Mouse (Mus musculus): ENCODE results near the gene Fbxl20. TPM values are rescaled to one million over a fixed set of nuclear protein-coding genes. Genes with fewer than 3 reads are reported as not detected.

Gene Fbxl20
- polyA plus RNA-seq, 1 experiment, result 15.4 TPM

GRCm38 (mm10) chr11:98155094-98155493 lies 4.9 kb upstream of the Fbxl20 start:
- H3K4me1 ChIP-seq (ENCODE audit: control insufficient read depth, insufficient read depth, insufficient read length), result no peaks in the 10 kb centered on the region
- DNase-seq (ENCODE audit: low read depth in 1 of 2, low spot score in 2 of 2), result no peak
- H3K27ac ChIP-seq (ENCODE audit: insufficient read depth, low read length), result no peak overlapping the region
- TF ChIP-seq CTCF (IDR thresholded peaks at IDR 0.05; ENCODE audit: extremely low read depth, insufficient read depth, insufficient read length, insufficient replicate concordance), result no peak
- TF ChIP-seq POLR2A (IDR thresholded peaks at IDR 0.05; ENCODE audit: low read depth, low read length), result no peak
- H3K36me3 ChIP-seq (ENCODE audit: control insufficient read depth, insufficient read depth, low read length), result peaks cover 16% of the 10 kb centered on the region
- H3K27me3 ChIP-seq (ENCODE audit: control insufficient read depth, insufficient read depth, low read length), result no peaks in the 10 kb centered on the region
- WGBS, result 82% methylated on average over 6 of the region's 6 CpGs
- H3K4me3 ChIP-seq (ENCODE audit: extremely low read depth, insufficient read depth, insufficient read length), result no peak overlapping the region

GRCm38 (mm10) chr11:98150625-98151156 lies 488 bp upstream of the Fbxl20 start:
- Histone ChIP-seq H3K4me3 (ENCODE audit: extremely low read depth, insufficient read depth, insufficient read length) (no peak overlapping the region), H3K4me1 (ENCODE audit: control insufficient read depth, insufficient read depth, insufficient read length) (peaks cover 2% of the 10 kb centered on the region; the same call in 1 of the 2 replicates), H3K27me3 (ENCODE audit: control insufficient read depth, insufficient read depth, low read length) (no peaks in the 10 kb centered on the region), H3K27ac (ENCODE audit: insufficient read depth, low read length) (no peak overlapping the region), H3K36me3 (ENCODE audit: control insufficient read depth, insufficient read depth, low read length) (peaks cover 2% of the 10 kb centered on the region; the same call in 1 of the 2 replicates)
- no peak for TF ChIP-seq CTCF (IDR thresholded peaks at IDR 0.05; ENCODE audit: extremely low read depth, insufficient read depth, insufficient read length, insufficient replicate concordance)
- TF ChIP-seq POLR2A (IDR thresholded peaks at IDR 0.05; ENCODE audit: low read depth, low read length), result no peak
- no peak for DNase-seq (ENCODE audit: low read depth in 1 of 2, low spot score in 2 of 2)
- 3% methylated on average over 10 of the region's 10 CpGs for WGBS

DNA sequence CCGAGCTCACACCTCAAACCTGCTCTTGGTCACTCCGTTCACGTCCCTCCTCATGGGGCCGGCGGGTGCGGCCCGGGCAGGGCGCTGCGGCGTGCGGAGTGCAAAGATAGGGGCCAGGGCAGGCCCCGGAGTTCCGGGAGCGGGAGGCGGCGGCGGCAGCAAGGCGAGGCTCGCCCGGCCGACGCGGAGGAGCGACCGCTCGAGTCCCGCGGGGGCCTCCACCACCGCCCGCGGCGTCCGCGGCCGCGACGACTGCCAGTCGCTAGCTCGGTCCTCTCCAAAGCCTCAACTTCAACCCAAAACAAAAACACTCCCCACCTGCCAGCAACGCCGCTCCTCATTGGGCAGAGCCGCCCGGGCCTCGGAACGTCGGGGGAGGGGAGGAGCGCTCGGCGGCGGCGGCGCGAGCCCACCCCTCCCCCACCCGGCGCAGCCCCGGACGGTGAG lies 876 bp downstream of the Fbxl20 start:
- WGBS, result under 1% methylated on average over 57 of the region's 57 CpGs
- H3K36me3 ChIP-seq (ENCODE audit: control insufficient read depth, insufficient read depth, low read length), result peaks cover 2% of the 10 kb centered on the region; the same call in 1 of the 2 replicates
- peak; percentile 74 to 91 for DNase-seq (ENCODE audit: low read depth in 1 of 2, low spot score in 2 of 2)
- peak overlapping the region; percentile 90 for H3K27ac ChIP-seq (ENCODE audit: insufficient read depth, low read length)
- H3K4me3 ChIP-seq (ENCODE audit: extremely low read depth, insufficient read depth, insufficient read length), result peak overlapping the region; percentile 93
- H3K27me3 ChIP-seq (ENCODE audit: control insufficient read depth, insufficient read depth, low read length), result no peaks in the 10 kb centered on the region
- TF ChIP-seq CTCF (IDR thresholded peaks at IDR 0.05; ENCODE audit: extremely low read depth, insufficient read depth, insufficient read length, insufficient replicate concordance) (no peak), POLR2A (IDR thresholded peaks at IDR 0.05; ENCODE audit: low read depth, low read length) (peak; percentile 46; the same call in 1 of the 2 replicates)
- peaks cover 2% of the 10 kb centered on the region; the same call in 1 of the 2 replicates for H3K4me1 ChIP-seq (ENCODE audit: control insufficient read depth, insufficient read depth, insufficient read length)

DNA sequence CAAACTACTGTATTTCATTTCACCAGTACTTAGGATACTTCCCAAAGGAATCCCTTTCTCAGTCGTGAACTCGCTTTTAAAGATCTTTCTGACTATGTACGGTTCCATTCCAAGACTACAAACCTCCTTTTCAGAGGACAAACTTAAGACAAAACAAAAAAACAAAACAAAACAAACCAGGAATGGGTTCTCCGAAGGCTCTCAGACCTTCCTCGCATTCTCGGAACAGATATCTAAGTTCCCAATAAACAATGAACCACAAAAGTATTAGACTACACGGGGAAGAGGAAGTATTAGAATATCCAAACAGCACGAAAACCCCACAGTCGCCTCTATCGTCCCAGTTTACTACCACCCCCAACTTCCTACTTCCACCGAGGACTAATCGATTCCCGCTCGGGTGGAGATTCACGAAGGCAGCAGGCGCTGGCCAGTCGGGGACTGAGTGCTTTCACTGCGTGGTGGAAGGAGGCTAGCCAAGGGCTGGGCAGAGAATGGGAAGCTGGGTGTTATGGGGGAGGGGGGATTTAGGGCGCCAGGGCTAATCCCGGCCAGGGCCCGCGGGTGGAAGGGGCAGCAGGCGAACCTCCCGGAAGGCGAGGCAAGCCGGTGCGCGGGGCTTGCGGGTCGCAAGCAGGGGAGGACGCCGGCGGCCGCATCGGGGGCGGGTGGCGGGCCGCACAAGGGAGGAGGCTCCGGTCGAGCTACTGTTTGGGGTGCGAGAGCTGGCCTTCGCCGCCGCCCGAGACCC lies 1.5 kb downstream of the Fbxl20 start:
- H3K36me3 ChIP-seq (ENCODE audit: control insufficient read depth, insufficient read depth, low read length), result peaks cover 2% of the 10 kb centered on the region; the same call in 1 of the 2 replicates
- H3K27me3 ChIP-seq (ENCODE audit: control insufficient read depth, insufficient read depth, low read length), result no peaks in the 10 kb centered on the region
- peak overlapping the region; percentile 93 for H3K4me3 ChIP-seq (ENCODE audit: extremely low read depth, insufficient read depth, insufficient read length)
- H3K4me1 ChIP-seq (ENCODE audit: control insufficient read depth, insufficient read depth, insufficient read length), result peaks cover 2% of the 10 kb centered on the region; the same call in 1 of the 2 replicates
- 1% methylated on average over 45 of the region's 45 CpGs for WGBS
- peak in 1 of 2 experiments; percentile 23 for DNase-seq (ENCODE audit: low read depth in 1 of 2, low spot score in 2 of 2)
- H3K27ac ChIP-seq (ENCODE audit: insufficient read depth, low read length), result peak overlapping the region; percentile 90
- no peak for TF ChIP-seq POLR2A (IDR thresholded peaks at IDR 0.05; ENCODE audit: low read depth, low read length)
- no peak for TF ChIP-seq CTCF (IDR thresholded peaks at IDR 0.05; ENCODE audit: extremely low read depth, insufficient read depth, insufficient read length, insufficient replicate concordance)

DNA sequence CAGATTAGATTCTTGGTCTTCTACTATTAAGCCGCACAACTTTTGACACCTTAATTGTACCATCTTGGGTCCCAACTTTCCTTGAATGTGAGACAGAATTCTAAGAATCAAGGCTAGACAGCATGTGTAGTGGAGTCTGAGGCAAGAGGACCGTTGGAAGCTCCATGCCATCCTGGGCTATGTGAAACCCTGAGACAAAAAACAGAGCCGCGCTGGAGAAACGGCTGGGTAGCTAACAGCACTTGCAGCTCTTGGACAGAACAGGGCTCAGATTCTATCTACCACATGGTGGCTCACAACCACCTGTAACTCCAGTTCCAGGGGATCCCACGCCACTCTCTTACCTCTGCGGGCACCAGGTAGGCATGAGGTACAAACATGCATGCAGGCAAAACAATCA lies 4.3 kb downstream of the Fbxl20 start:
- DNase-seq (ENCODE audit: low read depth in 1 of 2, low spot score in 2 of 2), result no peak
- no peak overlapping the region for H3K4me3 ChIP-seq (ENCODE audit: extremely low read depth, insufficient read depth, insufficient read length)
- H3K4me1 ChIP-seq (ENCODE audit: control insufficient read depth, insufficient read depth, insufficient read length), result peaks cover 2% of the 10 kb centered on the region; the same call in 1 of the 2 replicates
- no peaks in the 10 kb centered on the region for H3K36me3 ChIP-seq (ENCODE audit: control insufficient read depth, insufficient read depth, low read length)
- WGBS, result 91% methylated on average over 7 of the region's 7 CpGs
- TF ChIP-seq POLR2A (IDR thresholded peaks at IDR 0.05; ENCODE audit: low read depth, low read length) (no peak), CTCF (IDR thresholded peaks at IDR 0.05; ENCODE audit: extremely low read depth, insufficient read depth, insufficient read length, insufficient replicate concordance) (no peak)
- H3K27ac ChIP-seq (ENCODE audit: insufficient read depth, low read length), result no peak overlapping the region
- H3K27me3 ChIP-seq (ENCODE audit: control insufficient read depth, insufficient read depth, low read length), result no peaks in the 10 kb centered on the region

GRCm38 (mm10) chr11:98142545-98142944 lies 7.7 kb downstream of the Fbxl20 start:
- H3K27ac ChIP-seq (ENCODE audit: insufficient read depth, low read length), result no peak overlapping the region
- no peak for TF ChIP-seq POLR2A (IDR thresholded peaks at IDR 0.05; ENCODE audit: low read depth, low read length)
- TF ChIP-seq CTCF (IDR thresholded peaks at IDR 0.05; ENCODE audit: extremely low read depth, insufficient read depth, insufficient read length, insufficient replicate concordance), result no peak
- no peaks in the 10 kb centered on the region for H3K36me3 ChIP-seq (ENCODE audit: control insufficient read depth, insufficient read depth, low read length)
- no peaks in the 10 kb centered on the region for H3K4me1 ChIP-seq (ENCODE audit: control insufficient read depth, insufficient read depth, insufficient read length)
- DNase-seq (ENCODE audit: low read depth in 1 of 2, low spot score in 2 of 2), result no peak
- H3K4me3 ChIP-seq (ENCODE audit: extremely low read depth, insufficient read depth, insufficient read length), result no peak overlapping the region
- 75% methylated on average over 2 of the region's 2 CpGs for WGBS
- H3K27me3 ChIP-seq (ENCODE audit: control insufficient read depth, insufficient read depth, low read length), result no peaks in the 10 kb centered on the region
